Comparison of ENCODE assay signal across 32 mouse cellular contexts in genomic region chr1:182749080-182749479, GRCm38 (mm10). TPM values are rescaled to one million over a fixed set of nuclear protein-coding genes. Genes with fewer than 3 reads are reported as not detected.
A peak's percentile ranks its signal among the peaks of the same experiment; 100 is the strongest.
DNase-seq lines count a peak whose midpoint lies in the region; ATAC-seq and TF ChIP-seq lines count a peak whose summit lies in the region.
"Had no signal": no experiment of that assay in that cellular context is flagged by ENCODE, and none has a peak within 500 bp of the region (broad histone marks: within the 10 kb centered on the region; RNA-seq: fewer than 3 reads in every experiment).

Gene Ccdc185 (minus strand): TSS chr1:182749180.

- DNase-seq in cerebellum, postnatal 4 days (ENCODE audit: low spot score in 2 of 2), result no peak
- no peak for DNase-seq in midbrain, embryonic 10.5 days (ENCODE audit: low spot score)
- DNase-seq in ES-E14 (ENCODE audit: low read depth, low spot score), result no peak
- no peak for DNase-seq in kidney, adult 9 months
- DNase-seq: adrenal gland, postnatal 10 days; adrenal gland, postnatal 36 days; cerebellum, adult 11 months; cerebellum, adult 8-10 months; forebrain, postnatal 0 days; gastrocnemius, adult 2 months; gastrocnemius, postnatal 14 days; heart, adult 18-20 months; heart, postnatal 14 days; heart, postnatal 4 days had no signal

- peaks cover 3% of the 10 kb centered on the region; the same call in 1 of the 2 replicates for H3K4me1 ChIP-seq in midbrain, embryonic 10.5 days
- H3K4me1 ChIP-seq in midbrain, embryonic 15.5 days, result 0 out of 2 replicates have a peak, but pooled peaks cover 4% of the 10 kb centered on the region
- H3K4me1 ChIP-seq in ES-E14 (ENCODE audit: control insufficient read depth in 2 of 2, insufficient read depth in 2 of 2, low read length in 2 of 2, poor library complexity in 1 of 2), result peaks cover 0 to 3% of the 10 kb centered on the region in 2 experiments; a peak in 1 of 4 replicates
- H3K4me1 ChIP-seq: embryonic facial prominence, embryonic 12.5 days; embryonic facial prominence, embryonic 15.5 days; heart, embryonic 13.5 days had no signal

- no peaks in the 10 kb centered on the region for H3K27me3 ChIP-seq in midbrain, embryonic 10.5 days (ENCODE audit: low read depth, poor library complexity, severe bottlenecking)
- no peaks in the 10 kb centered on the region for H3K27me3 ChIP-seq in midbrain, embryonic 15.5 days (replicated peaks)

- peak; percentile 31; the same call in 1 of the 2 replicates for ATAC-seq in cerebellum, adult (ENCODE audit: insufficient number of reproducible peaks, low FRiP score, low TSS enrichment)
- ATAC-seq in midbrain, embryonic 15.5 days (replicated peaks), result no peak
- ATAC-seq: forebrain, embryonic 14.5 days; forebrain, postnatal 0 days; hindbrain, postnatal 0 days; inflammation-experienced regulatory T-cells, adult 6 months; intestine, embryonic 16.5 days; Patski had no signal

- H3K9ac ChIP-seq in midbrain, embryonic 15.5 days, result no peak within 1 kb of the TSS
- H3K9ac ChIP-seq in ES-E14 (ENCODE audit: insufficient read depth, low read depth, low read length, poor library complexity, severe bottlenecking), result no peak within 1 kb of the TSS
- H3K9ac ChIP-seq: embryonic facial prominence, embryonic 12.5 days; embryonic facial prominence, embryonic 15.5 days; forebrain, postnatal 0 days; heart, embryonic 13.5 days; hindbrain, embryonic 14.5 days had no signal

- no peaks in the 10 kb centered on the region for H3K9me3 ChIP-seq in midbrain, embryonic 10.5 days (replicated peaks)
- H3K9me3 ChIP-seq in midbrain, embryonic 15.5 days, result no peaks in the 10 kb centered on the region
- H3K9me3 ChIP-seq in ES-E14 (ENCODE audit: control insufficient read depth, insufficient read depth, low read depth, low read length), result no peaks in the 10 kb centered on the region
- H3K9me3 ChIP-seq: embryonic facial prominence, embryonic 12.5 days; embryonic facial prominence, embryonic 15.5 days; heart, embryonic 13.5 days had no signal

- 0 out of 2 replicates have a peak within 1 kb of the TSS, but pooled peaks have one; percentile 6 for H3K27ac ChIP-seq in midbrain, embryonic 10.5 days (replicated peaks)
- H3K27ac ChIP-seq in midbrain, embryonic 15.5 days, result no peak within 1 kb of the TSS
- H3K27ac ChIP-seq in ES-E14 (ENCODE audit: insufficient read depth, low read depth, low read length, poor library complexity, severe bottlenecking), result no peak within 1 kb of the TSS
- H3K27ac ChIP-seq: embryonic facial prominence, embryonic 12.5 days; embryonic facial prominence, embryonic 15.5 days; gastrocnemius, adult 2 months; heart, embryonic 13.5 days; hindbrain, embryonic 14.5 days; hindbrain, postnatal 0 days had no signal

- no peak within 1 kb of the TSS for H3K4me2 ChIP-seq in midbrain, embryonic 15.5 days
- H3K4me2 ChIP-seq: embryonic facial prominence, embryonic 12.5 days; embryonic facial prominence, embryonic 15.5 days; heart, embryonic 13.5 days; hindbrain, embryonic 14.5 days had no signal

- H3K36me3 ChIP-seq in midbrain, embryonic 10.5 days, result no peaks in the 10 kb centered on the region
- no peaks in the 10 kb centered on the region for H3K36me3 ChIP-seq in midbrain, embryonic 15.5 days (replicated peaks)
- H3K36me3 ChIP-seq in ES-E14 (ENCODE audit: control insufficient read depth, insufficient read depth, low read length, poor library complexity, severe bottlenecking), result no peaks in the 10 kb centered on the region
- H3K36me3 ChIP-seq: embryonic facial prominence, embryonic 12.5 days; embryonic facial prominence, embryonic 15.5 days; heart, embryonic 13.5 days had no signal

- WGBS in midbrain, embryonic 10.5 days, result 94% methylated on average over 9 of the region's 9 CpGs
- WGBS in midbrain, embryonic 15.5 days, result 91% methylated on average over 9 of the region's 9 CpGs

- H3K4me3 ChIP-seq in midbrain, embryonic 10.5 days, result no peak within 1 kb of the TSS
- H3K4me3 ChIP-seq in midbrain, embryonic 15.5 days, result no peak within 1 kb of the TSS
- peak within 1 kb of the TSS; percentile 44 to 53 for H3K4me3 ChIP-seq in ES-E14 (ENCODE audit: insufficient read depth in 1 of 2, low read depth in 1 of 2, low read length in 2 of 2, poor library complexity in 1 of 2, severe bottlenecking in 1 of 2)
- H3K4me3 ChIP-seq: embryonic facial prominence, embryonic 12.5 days; embryonic facial prominence, embryonic 15.5 days; gastrocnemius, adult 2 months; heart, embryonic 13.5 days had no signal

- in situ Hi-C loops in ES-E14 (cut with MboI; ENCODE audit: low sequenced_read_pairs in 2 of 2, unreplicated experiment in 2 of 2), result no loop called here

TF ChIP-seq in ES-E14, 5 proteins besides CTCF, POLR2A, EP300 and RAD21:
- TF ChIP-seq CHD2 (IDR thresholded peaks at IDR 0.05; ENCODE audit: low read depth, low read length) (no peak), HCFC1 (IDR thresholded peaks at IDR 0.05; ENCODE audit: borderline replicate concordance, insufficient read depth, low read length) (no peak), ZNF384 (IDR thresholded peaks at IDR 0.05; ENCODE audit: low read depth, low read length) (no peak), ZC3H11A (IDR thresholded peaks at IDR 0.05; ENCODE audit: borderline replicate concordance, low read depth, low read length) (no peak), MAFK (IDR thresholded peaks at IDR 0.05; ENCODE audit: insufficient read depth, low read depth, low read length) (no peak)
TF ChIP-seq in ES-E14: peak in this region for 0.

RNA-seq across cellular contexts. Expression of gene Ccdc185, which starts in this region (rescaled TPM):
- polyA plus RNA-seq in midbrain, embryonic 10.5 days (2016; fragmentation: Nextera tagmentation; extraction: Ambion mirVana), result not detected in 2 replicates
- polyA plus RNA-seq in midbrain, embryonic 15.5 days (2015; fragmentation: Nextera tagmentation; extraction: Ambion mirVana), result not detected in 2 replicates
- total RNA-seq in ES-E14 (2012; rRNA removed), result not detected in 2 replicates
- total RNA-seq: adrenal gland, adult 18-20 months; adrenal gland, postnatal 10 days; adrenal gland, postnatal 36 days; common myeloid progenitor, adult 5-6 weeks; forebrain, postnatal 0 days; gastrocnemius, adult 2 months; gastrocnemius, postnatal 14 days; gastrocnemius, postnatal 4 days; heart, adult 18-20 months; heart, postnatal 14 days; heart, postnatal 4 days; hindbrain, postnatal 0 days had no signal
- polyA plus RNA-seq: embryonic facial prominence, embryonic 12.5 days; embryonic facial prominence, embryonic 15.5 days; forebrain, embryonic 11.5 days; forebrain, embryonic 14.5 days; forebrain, postnatal 0 days; frontal cortex, adult 2 months; heart, embryonic 13.5 days; heart, embryonic 16.5 days; hindbrain, embryonic 11.5 days; hindbrain, embryonic 14.5 days; hindbrain, postnatal 0 days; inflammation-experienced regulatory T-cells, adult 6 months; Patski had no signal

Comparison
In these comparisons a context has a peak if more than half of its experiments do, and no peak if none do; other contexts are left out.
1. H3K4me3 ChIP-seq: peak in ES-E14 (2 of 2); none in midbrain, embryonic 10.5 days (single experiment) and midbrain, embryonic 15.5 days (single experiment).